Mouse (Mus musculus): ENCODE data around the gene Hist1h2be. TPM values are rescaled to one million over a fixed set of nuclear protein-coding genes. Genes with fewer than 3 reads are reported as not detected.
"Not testable (repeated sequence)": the region's sequence is repeated elsewhere in the genome, so short reads cannot be mapped to it uniquely, and the experiment has no call there.

Hist1h2be gene
- polyA plus RNA-seq (2012; rRNA removed) = 4.2 and 5.5 TPM in 2 replicates

DNA sequence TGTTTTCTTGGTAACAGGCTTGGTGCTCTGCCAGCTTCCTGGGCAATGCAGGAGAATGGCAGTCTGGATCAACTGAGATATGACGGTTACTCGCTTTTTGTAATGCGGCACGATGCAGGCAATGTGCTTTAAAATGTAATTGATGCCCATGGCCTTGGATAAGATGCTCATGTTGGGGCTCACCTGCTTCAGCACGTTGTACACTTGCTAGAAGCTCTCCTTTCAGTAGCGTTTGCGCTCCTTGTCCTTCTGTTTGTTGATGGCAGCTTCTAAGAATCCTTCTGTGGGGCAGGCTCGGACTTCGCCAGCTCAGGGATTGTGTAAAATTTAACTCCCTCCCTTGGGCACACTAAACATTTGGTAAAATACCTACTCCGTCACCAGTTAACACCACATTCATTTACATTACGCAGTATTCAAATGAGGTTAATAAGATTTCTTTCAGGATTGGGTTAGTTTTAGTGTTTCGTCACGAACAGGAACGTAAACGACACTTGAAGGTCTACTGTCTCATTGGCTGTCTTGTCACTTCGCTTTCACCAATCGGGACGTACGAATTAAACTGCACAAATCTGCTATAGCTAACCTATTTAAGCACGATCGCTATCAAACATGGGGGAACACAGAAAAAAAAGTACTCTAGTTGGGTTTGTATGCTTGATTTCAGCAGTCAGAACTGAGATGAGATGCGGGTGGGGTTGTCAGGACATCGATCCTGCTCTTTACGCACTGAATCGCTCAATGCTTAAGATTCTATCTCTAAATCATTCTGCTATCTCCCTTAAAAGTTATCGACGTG, at the start of gene Hist1h2be:
Gene Hist1h2be (minus strand): TSS at position 392 of the 799 bp plus-strand sequence.
- peaks cover 5% of the 10 kb centered on the region; the same call in 1 of the 2 replicates for H3K4me1 ChIP-seq (ENCODE audit: control insufficient read depth, insufficient read depth, low read length)
- under 1% methylated on average over 27 of the region's 27 CpGs for WGBS
- no peak for TF ChIP-seq POLR2A (IDR thresholded peaks at IDR 0.05; ENCODE audit: borderline replicate concordance, insufficient read depth, low read length)
- TF ChIP-seq CTCF (IDR thresholded peaks at IDR 0.05; ENCODE audit: borderline replicate concordance, insufficient read depth, low read depth, low read length) = no peak
- H3K27ac ChIP-seq (ENCODE audit: insufficient read depth, low read length) = peak within 1 kb of the TSS; percentile 97
- peak; percentile 81 to 92 for DNase-seq
- no peaks in the 10 kb centered on the region for H3K27me3 ChIP-seq (ENCODE audit: control insufficient read depth, insufficient read depth, low read length)
- H3K4me3 ChIP-seq (replicated peaks; ENCODE audit: insufficient read depth, low read depth, low read length) = peak within 1 kb of the TSS; percentile 88

DNA sequence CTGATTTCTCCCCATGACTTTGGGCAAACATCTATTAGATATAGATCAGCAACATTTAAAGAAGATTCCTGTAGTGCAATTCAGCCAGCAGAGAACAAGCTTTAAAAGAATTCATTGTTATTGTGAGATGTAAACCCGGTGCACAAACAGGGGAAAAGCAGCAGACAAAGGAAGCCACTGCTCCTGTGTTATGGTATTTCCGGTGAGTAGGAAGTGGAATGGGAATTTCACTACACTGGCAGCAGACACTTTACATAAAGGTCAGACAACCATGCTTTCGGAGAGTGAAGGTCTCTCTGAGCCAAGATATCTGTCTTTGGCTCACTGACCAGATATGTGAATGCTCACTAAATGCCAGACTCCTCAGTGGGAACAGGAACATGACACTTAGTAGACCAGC, 41.6 kb upstream of the Hist1h2be start:
- WGBS = 53% methylated on average over 3 of the region's 3 CpGs
- Histone ChIP-seq H3K4me1 (ENCODE audit: control insufficient read depth, insufficient read depth, low read length) (no peaks in the 10 kb centered on the region), H3K4me3 (replicated peaks; ENCODE audit: insufficient read depth, low read depth, low read length) (no peak overlapping the region), H3K27me3 (ENCODE audit: control insufficient read depth, insufficient read depth, low read length) (no peaks in the 10 kb centered on the region; the same call in 1 of the 2 replicates), H3K27ac (ENCODE audit: insufficient read depth, low read length) (no peak overlapping the region)
- no peak for TF ChIP-seq CTCF (IDR thresholded peaks at IDR 0.05; ENCODE audit: borderline replicate concordance, insufficient read depth, low read depth, low read length)
- TF ChIP-seq POLR2A (IDR thresholded peaks at IDR 0.05; ENCODE audit: borderline replicate concordance, insufficient read depth, low read length) = no peak
- DNase-seq = no peak

DNA sequence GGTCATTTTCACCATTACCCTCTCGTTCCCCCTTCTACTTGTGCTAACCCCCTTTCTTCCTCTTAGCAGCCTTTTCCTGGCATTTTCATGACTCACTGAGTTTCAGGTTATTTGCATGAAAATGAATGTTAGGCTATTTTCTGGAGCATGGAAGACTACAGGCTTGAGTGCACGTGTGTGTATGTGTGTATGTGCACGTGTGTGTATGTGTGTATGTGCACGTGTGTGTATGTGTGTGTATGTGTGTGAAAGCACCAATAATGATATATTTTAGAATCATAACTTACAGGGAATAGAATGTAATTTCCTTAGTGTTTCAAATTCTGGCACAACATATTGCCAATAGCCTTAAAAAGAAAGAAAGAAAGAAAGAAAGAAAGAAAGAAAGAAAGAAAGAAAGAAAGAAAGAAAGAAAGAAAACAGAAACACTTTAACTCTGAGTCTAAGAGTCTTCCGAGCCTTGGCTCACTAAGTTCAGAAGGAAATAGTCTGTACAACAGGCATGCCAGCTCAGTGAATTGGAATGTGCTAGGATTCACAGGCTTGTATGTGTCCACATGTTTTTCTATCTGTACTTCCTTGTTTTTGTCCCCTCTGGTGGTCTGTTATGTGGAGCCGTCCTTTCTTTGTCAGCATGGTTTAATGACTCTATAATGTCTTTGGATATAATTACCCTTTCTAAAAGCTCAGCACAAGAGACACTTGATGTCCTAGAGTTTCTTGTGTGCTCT, 38.9 kb upstream of the Hist1h2be start:
- H3K4me1 ChIP-seq (ENCODE audit: control insufficient read depth, insufficient read depth, low read length) = no peaks in the 10 kb centered on the region
- H3K27me3 ChIP-seq (ENCODE audit: control insufficient read depth, insufficient read depth, low read length) = no peaks in the 10 kb centered on the region; the same call in 1 of the 2 replicates
- DNase-seq = no peak
- 69% methylated on average over 6 of the region's 6 CpGs for WGBS
- H3K4me3 ChIP-seq (replicated peaks; ENCODE audit: insufficient read depth, low read depth, low read length) = no peak overlapping the region
- H3K27ac ChIP-seq (ENCODE audit: insufficient read depth, low read length) = no peak overlapping the region
- TF ChIP-seq CTCF (IDR thresholded peaks at IDR 0.05; ENCODE audit: borderline replicate concordance, insufficient read depth, low read depth, low read length) (no peak), POLR2A (IDR thresholded peaks at IDR 0.05; ENCODE audit: borderline replicate concordance, insufficient read depth, low read length) (no peak)

DNA sequence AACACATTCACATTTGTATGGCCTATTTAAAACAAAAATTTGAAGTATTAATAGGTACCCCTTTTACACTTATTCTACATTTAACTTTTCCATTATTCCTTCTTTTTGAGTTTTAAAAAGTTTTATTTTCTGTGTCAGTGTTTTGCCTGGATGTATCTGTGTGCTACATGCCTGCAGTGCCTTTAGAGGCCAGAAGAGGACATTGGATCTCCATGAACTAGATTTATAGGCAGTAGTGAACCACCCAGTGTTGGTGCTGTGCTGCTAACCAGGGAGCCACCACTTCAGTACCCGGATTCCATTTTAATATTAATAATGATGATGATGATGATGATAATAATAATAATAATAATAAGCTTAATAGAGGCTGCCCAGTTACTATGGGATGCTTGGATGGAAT, 9.7 kb upstream of the Hist1h2be start:
- H3K4me1 ChIP-seq (ENCODE audit: control insufficient read depth, insufficient read depth, low read length) = no peaks in the 10 kb centered on the region
- no peak overlapping the region for H3K4me3 ChIP-seq (replicated peaks; ENCODE audit: insufficient read depth, low read depth, low read length)
- whole genome bisulfite sequencing = 24% methylated on average over 1 of the region's 1 CpGs
- H3K27me3 ChIP-seq (ENCODE audit: control insufficient read depth, insufficient read depth, low read length) = no peaks in the 10 kb centered on the region
- DNase-seq = no peak
- TF ChIP-seq CTCF (IDR thresholded peaks at IDR 0.05; ENCODE audit: borderline replicate concordance, insufficient read depth, low read depth, low read length) = no peak
- no peak for TF ChIP-seq POLR2A (IDR thresholded peaks at IDR 0.05; ENCODE audit: borderline replicate concordance, insufficient read depth, low read length)
- no peak overlapping the region for H3K27ac ChIP-seq (ENCODE audit: insufficient read depth, low read length)

DNA sequence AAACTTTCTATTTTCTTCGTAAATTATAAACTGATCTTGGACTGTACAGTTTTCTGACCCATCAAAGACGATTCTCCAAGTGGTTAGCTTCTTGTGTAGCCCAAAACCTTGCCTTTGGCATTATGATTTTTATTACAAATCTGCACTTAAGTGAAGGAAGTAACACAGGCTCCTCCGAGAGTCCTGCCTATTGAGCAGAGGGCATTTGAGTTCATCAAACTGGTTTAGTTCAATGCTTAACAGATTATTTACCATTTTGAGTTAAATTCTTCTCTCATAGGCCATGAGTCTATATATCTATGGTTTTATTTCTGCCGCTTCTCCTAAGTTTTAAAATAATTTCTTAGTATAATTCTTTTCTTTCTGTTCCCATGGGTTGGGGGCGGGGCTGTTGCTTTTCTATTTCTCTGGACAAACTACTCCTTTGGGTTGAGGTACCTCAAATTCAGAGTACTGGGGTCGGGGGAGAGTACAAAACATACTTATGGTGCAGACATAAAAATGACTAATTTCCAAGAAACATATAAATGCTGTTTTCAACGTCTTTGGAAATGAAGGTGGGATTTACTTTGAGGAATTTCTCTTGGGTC, 2.0 kb upstream of the Hist1h2be start:
- TF ChIP-seq CTCF (IDR thresholded peaks at IDR 0.05; ENCODE audit: borderline replicate concordance, insufficient read depth, low read depth, low read length) = no peak
- TF ChIP-seq POLR2A (IDR thresholded peaks at IDR 0.05; ENCODE audit: borderline replicate concordance, insufficient read depth, low read length) = no peak
- no peak for DNase-seq
- peak overlapping the region; percentile 79; the same call in 1 of the 2 replicates for H3K27ac ChIP-seq (ENCODE audit: insufficient read depth, low read length)
- WGBS = 25% methylated on average over 7 of the region's 7 CpGs
- H3K27me3 ChIP-seq (ENCODE audit: control insufficient read depth, insufficient read depth, low read length) = no peaks in the 10 kb centered on the region
- peak overlapping the region; percentile 48 for H3K4me3 ChIP-seq (replicated peaks; ENCODE audit: insufficient read depth, low read depth, low read length)
- peaks cover 5% of the 10 kb centered on the region; the same call in 1 of the 2 replicates for H3K4me1 ChIP-seq (ENCODE audit: control insufficient read depth, insufficient read depth, low read length)

DNA sequence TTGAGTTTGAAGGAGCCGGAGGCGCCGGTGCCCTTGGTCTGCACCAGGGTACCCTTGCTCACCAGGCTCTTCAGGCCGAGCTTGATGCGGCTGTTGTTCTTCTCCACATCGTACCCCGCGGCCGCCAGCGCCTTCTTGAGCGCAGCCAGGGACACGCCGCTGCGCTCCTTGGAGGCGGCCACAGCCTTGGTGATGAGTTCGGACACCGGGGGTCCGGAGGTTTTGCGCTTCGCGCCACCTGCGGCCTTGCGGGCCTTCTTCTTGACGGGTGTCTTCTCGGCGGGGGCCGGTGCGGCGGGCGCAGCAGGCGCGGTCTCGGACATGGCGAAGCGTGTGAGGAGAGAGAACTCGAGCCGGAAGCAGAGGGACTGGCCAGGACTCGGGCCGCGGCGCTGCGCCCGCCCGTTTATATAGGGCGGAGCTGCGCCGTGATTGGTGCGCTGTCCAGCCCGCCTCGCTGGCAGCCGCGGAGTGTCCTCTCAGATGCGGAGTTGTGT, 1.3 kb upstream of the Hist1h2be start, which contains the start of gene Hist1h1e:
Gene Hist1h1e (minus strand): TSS at position 384 of the 497 bp plus-strand sequence.
- Histone ChIP-seq H3K4me3 (replicated peaks; ENCODE audit: insufficient read depth, low read depth, low read length) (peak within 1 kb of the TSS; percentile 75), H3K27ac (ENCODE audit: insufficient read depth, low read length) (peak within 1 kb of the TSS; percentile 90)
- DNase-seq = peak; percentile 90 to 91
- not testable (repeated sequence) for H3K4me1 ChIP-seq (ENCODE audit: control insufficient read depth, insufficient read depth, low read length); H3K27me3 ChIP-seq (ENCODE audit: control insufficient read depth, insufficient read depth, low read length)
- WGBS = under 1% methylated on average over 53 of the region's 53 CpGs
- TF ChIP-seq POLR2A (IDR thresholded peaks at IDR 0.05; ENCODE audit: borderline replicate concordance, insufficient read depth, low read length) = peak; percentile 92

DNA sequence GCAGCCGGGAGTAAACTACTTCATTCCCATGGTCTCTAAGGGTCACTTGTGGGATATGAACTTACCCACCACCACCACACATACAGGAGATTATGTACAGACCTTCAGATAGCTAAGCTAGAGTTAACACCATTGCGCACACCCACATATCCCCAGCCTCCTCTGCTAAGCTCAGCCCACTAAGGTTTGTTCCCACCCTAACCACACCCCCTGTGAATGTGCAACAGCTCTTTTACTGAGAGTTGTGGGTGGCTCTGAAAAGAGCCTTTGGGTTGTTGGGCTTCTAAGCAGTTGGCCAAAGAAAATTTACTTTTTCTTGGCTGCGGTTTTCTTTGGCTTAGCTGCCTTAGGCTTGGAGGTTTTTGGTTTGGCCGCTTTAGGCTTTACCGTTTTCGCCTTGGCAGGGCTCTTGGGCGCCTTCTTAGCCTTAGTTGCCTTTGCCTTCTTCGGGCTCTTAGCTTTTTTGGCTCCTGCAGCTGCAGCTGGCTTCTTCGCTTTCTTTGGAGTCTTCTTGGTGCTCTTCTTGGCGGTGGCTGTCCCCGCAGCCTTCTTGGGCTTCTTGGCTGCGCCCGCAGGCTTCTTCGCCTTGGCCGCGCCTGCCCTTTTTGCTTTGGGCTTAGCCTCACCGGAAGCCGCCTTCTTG, 729 bp upstream of the Hist1h2be start:
- no peaks in the 10 kb centered on the region for H3K27me3 ChIP-seq (ENCODE audit: control insufficient read depth, insufficient read depth, low read length)
- TF ChIP-seq CTCF (IDR thresholded peaks at IDR 0.05; ENCODE audit: borderline replicate concordance, insufficient read depth, low read depth, low read length) (no peak), POLR2A (IDR thresholded peaks at IDR 0.05; ENCODE audit: borderline replicate concordance, insufficient read depth, low read length) (peak; percentile 25; the same call in 1 of the 2 replicates)
- 0% methylated on average over 18 of the region's 18 CpGs for WGBS

More for the DNA sequence above, 729 bp upstream of the Hist1h2be start:
- Histone ChIP-seq H3K27ac (ENCODE audit: insufficient read depth, low read length) (peak overlapping the region; percentile 90), H3K4me1 (ENCODE audit: control insufficient read depth, insufficient read depth, low read length) (peaks cover 5% of the 10 kb centered on the region; the same call in 1 of the 2 replicates), H3K4me3 (replicated peaks; ENCODE audit: insufficient read depth, low read depth, low read length) (peak overlapping the region; percentile 68)
- peak; percentile 55 to 77 for DNase-seq

Measured in cerebellum, adult 2 months (tissue).